Mouse (Mus musculus) retina, postnatal 7 days (tissue): ENCODE results near the gene Inpp5f.
"Not testable (repeated sequence)": the region's sequence is repeated elsewhere in the genome, so short reads cannot be mapped to it uniquely, and the experiment has no call there.

Experiments
- DNase-seq: peaks from one replicate; pipeline ENCODE4 v3.0.0-alpha.2; 2012; ENCODE audit warnings: low read depth, low spot score

The Inpp5f gene

GRCm38 (mm10) chr7:128592936-128593241 is 18.2 kb upstream of the Inpp5f start:
- DNase-seq = no peak

GRCm38 (mm10) chr7:128596274-128596673 is 14.9 kb upstream of the Inpp5f start:
- DNase-seq = no peak

GRCm38 (mm10) chr7:128599072-128599471 is 12.1 kb upstream of the Inpp5f start:
- no peak for DNase-seq

GRCm38 (mm10) chr7:128601826-128602225 is 9.3 kb upstream of the Inpp5f start:
- DNase-seq = no peak

GRCm38 (mm10) chr7:128609936-128610335 is 1.2 kb upstream of the Inpp5f start:
- not testable (repeated sequence) for DNase-seq

GRCm38 (mm10) chr7:128610490-128610889 is 638 bp upstream of the Inpp5f start:
- no peak for DNase-seq

- no peak for DNase-seq
These were observed 777 bp downstream of the Inpp5f start for GRCm38 (mm10) chr7:128611799-128612411.

GRCm38 (mm10) chr7:128612521-128613181 is 1.5 kb downstream of the Inpp5f start:
- DNase-seq = no peak

GRCm38 (mm10) chr7:128613578-128613977 is 2.5 kb downstream of the Inpp5f start:
- no peak for DNase-seq

- DNase-seq = no peak
These were observed 6.5 kb downstream of the Inpp5f start for GRCm38 (mm10) chr7:128617587-128617986.

GRCm38 (mm10) chr7:128620178-128620577 is 9.1 kb downstream of the Inpp5f start:
- DNase-seq = no peak

GRCm38 (mm10) chr7:128622266-128622961 is 11.3 kb downstream of the Inpp5f start:
- DNase-seq = no peak

GRCm38 (mm10) chr7:128622994-128623393 is 11.9 kb downstream of the Inpp5f start:
- no peak for DNase-seq

GRCm38 (mm10) chr7:128625382-128625781 is 14.3 kb downstream of the Inpp5f start:
- no peak for DNase-seq

GRCm38 (mm10) chr7:128626601-128627000 is 15.5 kb downstream of the Inpp5f start:
- no peak for DNase-seq

GRCm38 (mm10) chr7:128627251-128627650 is 16.1 kb downstream of the Inpp5f start:
- DNase-seq = no peak

- DNase-seq = no peak
These were observed 16.6 kb downstream of the Inpp5f start for GRCm38 (mm10) chr7:128627723-128628122.

GRCm38 (mm10) chr7:128633156-128633555 is 22.0 kb downstream of the Inpp5f start:
- no peak for DNase-seq

- no peak for DNase-seq
These were observed 28.9 kb downstream of the Inpp5f start for GRCm38 (mm10) chr7:128639925-128640485.

- DNase-seq = no peak
These were observed 30.4 kb downstream of the Inpp5f start for GRCm38 (mm10) chr7:128641571-128641970.

GRCm38 (mm10) chr7:128642386-128642785 is 31.3 kb downstream of the Inpp5f start:
- no peak for DNase-seq

GRCm38 (mm10) chr7:128656970-128657369 is 45.8 kb downstream of the Inpp5f start:
- no peak for DNase-seq

GRCm38 (mm10) chr7:128663906-128664305 is 52.8 kb downstream of the Inpp5f start:
- no peak for DNase-seq
